Mouse (Mus musculus): ENCODE measurements at regions not wholly inside any gene's neighbourhood (a gene's known extent, or its start where the extent isn't known, plus 50 kb on each side); places are given as distances from the start of the nearest gene placed in this dataset.

DNA sequence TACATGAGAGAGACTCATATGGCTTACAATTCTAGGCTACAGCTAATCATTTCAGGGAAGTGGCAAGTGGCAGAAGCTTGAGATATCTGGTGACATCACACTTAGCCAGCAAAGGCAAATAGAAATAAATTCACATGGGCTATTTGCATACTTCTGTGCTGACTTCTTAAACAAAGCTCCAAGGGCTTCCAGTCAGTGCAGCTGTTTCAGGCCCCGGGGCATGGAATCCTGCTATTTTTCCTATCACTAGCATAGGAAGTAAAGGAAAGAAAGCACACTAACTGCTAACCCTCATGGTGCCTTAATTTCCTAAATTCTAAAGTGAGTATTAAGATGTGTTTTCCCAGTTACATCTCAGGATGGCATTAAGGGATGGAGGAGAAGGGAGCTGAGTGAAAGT, 140.6 kb upstream of the Marcks start:
- TF ChIP-seq GATA1 (IDR thresholded peaks at IDR 0.05; ENCODE audit: borderline replicate concordance, low read length) (no peak), FLI1 (IDR thresholded peaks at IDR 0.05; ENCODE audit: low read length) (no peak)
